In the genomic region with DNA sequence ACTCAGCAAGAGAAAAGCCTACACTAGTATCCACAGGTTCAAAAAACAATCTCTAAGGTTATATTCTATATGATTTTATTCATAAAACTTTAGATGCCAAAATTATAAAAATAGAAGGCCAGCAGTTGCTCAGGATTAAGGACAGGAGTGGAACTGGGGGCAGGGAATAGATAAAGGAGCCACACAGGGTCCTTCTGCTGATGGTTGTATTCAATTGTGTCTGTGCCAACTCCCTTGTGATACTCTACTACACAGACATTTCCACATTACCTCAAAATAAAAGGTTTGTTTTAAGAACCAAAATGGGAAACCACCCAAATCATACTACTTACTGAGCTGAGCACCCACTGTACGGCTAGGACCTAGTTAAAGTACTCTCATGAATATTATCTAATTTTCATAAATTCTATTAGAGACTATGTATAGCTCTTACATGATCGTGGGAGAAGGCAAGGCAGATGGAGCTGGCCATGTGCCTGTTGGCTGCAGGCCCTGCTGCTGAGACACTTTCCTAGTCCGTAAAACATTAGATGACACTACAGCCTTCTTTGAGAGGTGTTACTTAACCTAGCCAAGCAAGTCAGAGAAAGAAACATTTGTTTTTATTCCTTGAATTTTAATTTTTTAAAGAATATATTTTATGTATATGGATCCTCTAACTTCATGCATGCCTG, we compare ENCODE assay signal across 8 mouse cellular contexts. TPM values are rescaled to one million over a fixed set of nuclear protein-coding genes. Genes with fewer than 3 reads are reported as not detected.
A peak's percentile ranks its signal among the peaks of the same experiment; 100 is the strongest.
DNase-seq lines count a peak whose midpoint lies in the region; ATAC-seq and TF ChIP-seq lines count a peak whose summit lies in the region.

No protein-coding gene starts in this region.

- no peaks in the 10 kb centered on the region for H3K9me3 ChIP-seq in forebrain, embryonic 14.5 days (replicated peaks; ENCODE audit: control insufficient read depth, low read length)
- H3K9me3 ChIP-seq in forebrain, embryonic 10.5 days = no peaks in the 10 kb centered on the region
- no peaks in the 10 kb centered on the region for H3K9me3 ChIP-seq in intestine, postnatal 0 days (ENCODE audit: control insufficient read depth)
- H3K9me3 ChIP-seq in intestine, embryonic 16.5 days (ENCODE audit: control insufficient read depth, low read length) = no peaks in the 10 kb centered on the region

- TF ChIP-seq CTCF in cerebellum, adult 2 months (IDR thresholded peaks at IDR 0.05; ENCODE audit: borderline replicate concordance, insufficient read depth, low read depth, low read length) = no peak
- no peak for TF ChIP-seq CTCF in intestine, postnatal 0 days (IDR thresholded peaks at IDR 0.05; ENCODE audit: low read depth)

- no peak for TF ChIP-seq POLR2A in cerebellum, adult 2 months (IDR thresholded peaks at IDR 0.05; ENCODE audit: borderline replicate concordance, insufficient read depth, low read length)

- no peaks in the 10 kb centered on the region for H3K36me3 ChIP-seq in forebrain, embryonic 14.5 days (ENCODE audit: control insufficient read depth, insufficient read depth, low read length)
- no peaks in the 10 kb centered on the region for H3K36me3 ChIP-seq in forebrain, embryonic 10.5 days (replicated peaks)
- H3K36me3 ChIP-seq in intestine, postnatal 0 days (ENCODE audit: control insufficient read depth, insufficient read depth) = no peaks in the 10 kb centered on the region
- H3K36me3 ChIP-seq in intestine, embryonic 16.5 days (ENCODE audit: control insufficient read depth, insufficient read depth, low read length) = no peaks in the 10 kb centered on the region

- H3K27me3 ChIP-seq in forebrain, embryonic 14.5 days (replicated peaks; ENCODE audit: control insufficient read depth, insufficient read depth, low read length) = no peaks in the 10 kb centered on the region
- H3K27me3 ChIP-seq in forebrain, embryonic 10.5 days (ENCODE audit: poor library complexity, severe bottlenecking) = no peaks in the 10 kb centered on the region
- no peaks in the 10 kb centered on the region for H3K27me3 ChIP-seq in cerebellum, adult 2 months (ENCODE audit: control insufficient read depth, insufficient read depth, low read length)
- no peaks in the 10 kb centered on the region for H3K27me3 ChIP-seq in intestine, postnatal 0 days (replicated peaks; ENCODE audit: control insufficient read depth, insufficient read depth, low read length)
- no peaks in the 10 kb centered on the region for H3K27me3 ChIP-seq in intestine, embryonic 16.5 days (replicated peaks; ENCODE audit: control insufficient read depth, insufficient read depth, low read length)

- no peak overlapping the region for H3K9ac ChIP-seq in forebrain, embryonic 14.5 days (ENCODE audit: low read length)
- no peak overlapping the region for H3K9ac ChIP-seq in intestine, postnatal 0 days (ENCODE audit: low read depth, low read length)
- no peak overlapping the region for H3K9ac ChIP-seq in intestine, embryonic 16.5 days (ENCODE audit: low read depth, low read length)

- H3K4me2 ChIP-seq in forebrain, embryonic 14.5 days (ENCODE audit: low read length) = no peak overlapping the region
- H3K4me2 ChIP-seq in intestine, postnatal 0 days (replicated peaks; ENCODE audit: low read depth) = no peak overlapping the region
- H3K4me2 ChIP-seq in intestine, embryonic 16.5 days (ENCODE audit: low read depth, low read length) = no peak overlapping the region

- peak; percentile 72; the same call in 1 of the 2 replicates for ATAC-seq in forebrain, embryonic 14.5 days
- ATAC-seq in intestine, postnatal 0 days = no peak
- no peak for ATAC-seq in erythroblast, adult 5-6 weeks (replicated peaks; ENCODE audit: low FRiP score, poor library complexity, severe bottlenecking)
- no peak for ATAC-seq in intestine, embryonic 16.5 days

- H3K27ac ChIP-seq in forebrain, embryonic 14.5 days (ENCODE audit: low read depth, low read length) = no peak overlapping the region
- no peak overlapping the region for H3K27ac ChIP-seq in forebrain, embryonic 10.5 days
- H3K27ac ChIP-seq in cerebellum, adult 2 months (ENCODE audit: insufficient read depth, low read length) = no peak overlapping the region
- H3K27ac ChIP-seq in intestine, postnatal 0 days (ENCODE audit: low read depth, low read length) = no peak overlapping the region
- H3K27ac ChIP-seq in intestine, embryonic 16.5 days (ENCODE audit: low read length) = no peak overlapping the region

- 60% methylated on average over 3 of the region's 3 CpGs for WGBS in forebrain, embryonic 14.5 days
- 91% methylated on average over 3 of the region's 3 CpGs for WGBS in forebrain, embryonic 10.5 days
- WGBS in cerebellum, adult 2 months = 8% methylated on average over 3 of the region's 3 CpGs
- 68% methylated on average over 3 of the region's 3 CpGs for WGBS in intestine, postnatal 0 days
- 72% methylated on average over 3 of the region's 3 CpGs for WGBS in intestine, embryonic 16.5 days

- no peaks in the 10 kb centered on the region for H3K4me1 ChIP-seq in forebrain, embryonic 14.5 days (ENCODE audit: control insufficient read depth, insufficient read depth, low read length)
- H3K4me1 ChIP-seq in forebrain, embryonic 10.5 days = no peaks in the 10 kb centered on the region
- H3K4me1 ChIP-seq in cerebellum, adult 2 months (ENCODE audit: control insufficient read depth, insufficient read depth, low read length) = no peaks in the 10 kb centered on the region
- no peaks in the 10 kb centered on the region for H3K4me1 ChIP-seq in intestine, postnatal 0 days (replicated peaks; ENCODE audit: control insufficient read depth, insufficient read depth, low read length)
- no peaks in the 10 kb centered on the region for H3K4me1 ChIP-seq in intestine, embryonic 16.5 days (ENCODE audit: control insufficient read depth, insufficient read depth, low read length)

- intact Hi-C loops in left cerebral cortex, postnatal 14 days (cut with DNase I) = no loop called here

- H3K4me3 ChIP-seq in forebrain, embryonic 14.5 days (ENCODE audit: low read depth, low read length) = no peak overlapping the region
- no peak overlapping the region for H3K4me3 ChIP-seq in forebrain, embryonic 10.5 days
- H3K4me3 ChIP-seq in cerebellum, adult 2 months (replicated peaks; ENCODE audit: insufficient read depth, low read depth, low read length) = no peak overlapping the region
- no peak overlapping the region for H3K4me3 ChIP-seq in intestine, postnatal 0 days (ENCODE audit: low read depth, low read length)
- no peak overlapping the region for H3K4me3 ChIP-seq in intestine, embryonic 16.5 days (ENCODE audit: low read length)

- peak; percentile 70 for DNase-seq in forebrain, embryonic 14.5 days (ENCODE audit: low spot score)
- no peak for DNase-seq in forebrain, embryonic 10.5 days (ENCODE audit: extremely low spot score, low spot score)
- peak; percentile 89 to 93 for DNase-seq in cerebellum, adult 2 months
- peak; percentile 36 for DNase-seq in gastrocnemius, postnatal 25 days
- DNase-seq in left cerebral cortex, postnatal 14 days (ENCODE audit: low spot score in 2 of 2) = peak; percentile 39 to 60

RNA-seq across cellular contexts. Expression of gene B3gnt6, which starts 37.5 kb away (rescaled TPM):
- polyA plus RNA-seq in forebrain, embryonic 14.5 days (2014; fragmentation: Nextera tagmentation; extraction: Ambion mirVana) = 0.19 and 0.32 TPM in 2 replicates
- polyA plus RNA-seq in forebrain, embryonic 10.5 days (2016; fragmentation: Nextera tagmentation; extraction: Ambion mirVana) = 0.06 TPM in 1 of 2 replicates, not detected in the other
- 0.73 and 1.1 TPM in 2 replicates for polyA plus RNA-seq in cerebellum, adult 2 months (2012; rRNA removed)
- not detected for total RNA-seq in gastrocnemius, postnatal 25 days (2021)
- total RNA-seq in left cerebral cortex, postnatal 14 days (2021) = under 1 TPM in 1 of 2 experiments, not detected in 1; 0.19 TPM
- 0.08 and 0.21 TPM in 2 replicates for polyA plus RNA-seq in intestine, postnatal 0 days (2015; fragmentation: Nextera tagmentation; extraction: Ambion mirVana)
- not detected in 2 replicates for total RNA-seq in erythroblast, adult 5-6 weeks (2015; ENCODE audit: low replicate concordance)
- not detected in 2 replicates for total RNA-seq in erythroblast, adult 5-6 weeks (2017; ENCODE audit: low replicate concordance)
- 0.15 TPM in 1 of 2 replicates, not detected in the other for polyA plus RNA-seq in intestine, embryonic 16.5 days (2015; fragmentation: Nextera tagmentation; extraction: Ambion mirVana)

RNA-seq across cellular contexts. Expression of gene Capn5, which starts 58.7 kb away (rescaled TPM):
- polyA plus RNA-seq in forebrain, embryonic 14.5 days (2014; fragmentation: Nextera tagmentation; extraction: Ambion mirVana) = 6.1 and 8.2 TPM in 2 replicates
- polyA plus RNA-seq in forebrain, embryonic 10.5 days (2016; fragmentation: Nextera tagmentation; extraction: Ambion mirVana) = 5.8 TPM in 2 replicates
- 20.9 and 21.9 TPM in 2 replicates for polyA plus RNA-seq in cerebellum, adult 2 months (2012; rRNA removed)
- 1 to 10 TPM; 1.6 to 2.4 TPM for total RNA-seq in gastrocnemius, postnatal 25 days (2021)
- total RNA-seq in left cerebral cortex, postnatal 14 days (2021) = 10 to 100 TPM; 37.3 to 41.4 TPM
- polyA plus RNA-seq in intestine, postnatal 0 days (2015; fragmentation: Nextera tagmentation; extraction: Ambion mirVana) = 3.3 and 3.4 TPM in 2 replicates
- 18.0 and 21.7 TPM in 2 replicates for total RNA-seq in erythroblast, adult 5-6 weeks (2015; ENCODE audit: low replicate concordance)
- 20.1 and 31.3 TPM in 2 replicates for total RNA-seq in erythroblast, adult 5-6 weeks (2017; ENCODE audit: low replicate concordance)
- polyA plus RNA-seq in intestine, embryonic 16.5 days (2015; fragmentation: Nextera tagmentation; extraction: Ambion mirVana) = 10.2 and 10.9 TPM in 2 replicates
